Mouse (Mus musculus) CH12.LX (cell line): Measurements from ENCODE around the gene Tdrd7. TPM values are rescaled to one million over a fixed set of nuclear protein-coding genes. Genes with fewer than 3 reads are reported as not detected.

Experiments used
- DNase-seq: peaks from one replicate; pipeline ENCODE4 v3.0.0-alpha.2; 2013; ENCODE audit errors: extremely low read depth
- H3K27ac ChIP-seq: 2 replicates; pipeline ENCODE4 v1.5.1; 2012; ENCODE audit warnings: low read depth, mild to moderate bottlenecking, control low read depth, moderate library complexity; ENCODE audit not compliant: insufficient read depth
- H3K27me3 ChIP-seq: replicated peaks from 2 replicates; pipeline ENCODE3; 2012; ENCODE audit warnings: inconsistent platforms
- H3K36me3 ChIP-seq, 2 experiments: replicated peaks in 1 of 2; 2 replicates each; pipeline versions ENCODE3 to v1.6.1; 2012; ENCODE audit warnings: inconsistent platforms in 1 of 2, low read length in 1 of 2, mild to moderate bottlenecking in 1 of 2, mixed read lengths in 1 of 2, moderate library complexity in 1 of 2; ENCODE audit not compliant: control insufficient read depth in 1 of 2, insufficient read depth in 1 of 2
- H3K4me1 ChIP-seq, 2 experiments: 2 replicates each; pipeline ENCODE4 v1.6.1; 2012; ENCODE audit warnings: inconsistent platforms in 1 of 2, moderate library complexity in 1 of 2; ENCODE audit not compliant: insufficient read depth in 2 of 2, control insufficient read depth in 1 of 2
- H3K4me2 ChIP-seq: 2 replicates; pipeline ENCODE4 v1.6.1; 2012; ENCODE audit warnings: low read depth, mild to moderate bottlenecking, control low read depth; ENCODE audit not compliant: poor library complexity, insufficient read depth, severe bottlenecking
- H3K4me3 ChIP-seq, 3 experiments: fragments of 150-350 bp in 1 of 3; sonication (generic) in 1 of 3; replicated peaks in 1 of 3; 2 replicates each; pipeline versions ENCODE3 to v1.5.1; 2011 to 2012; ENCODE audit warnings: low read depth in 2 of 3, low read length in 2 of 3, mild to moderate bottlenecking in 2 of 3, moderate library complexity in 2 of 3, control low read depth in 1 of 3, improper control_type of control experiment in 1 of 3, inconsistent platforms in 1 of 3, mixed read lengths in 1 of 3; ENCODE audit not compliant: poor library complexity in 1 of 3
- H3K79me2 ChIP-seq: replicated peaks from 2 replicates; pipeline ENCODE4 v1.6.1; 2012; ENCODE audit warnings: mild to moderate bottlenecking, moderate library complexity; ENCODE audit not compliant: control insufficient read depth, poor library complexity, insufficient read depth, severe bottlenecking; ENCODE audit errors: extremely low read depth
- H3K9ac ChIP-seq: 2 replicates; pipeline ENCODE4 v1.6.1; 2012; ENCODE audit warnings: low read depth, mild to moderate bottlenecking, control low read depth, moderate library complexity; ENCODE audit not compliant: insufficient read depth
- H3K9me3 ChIP-seq: replicated peaks from 2 replicates; pipeline ENCODE3; 2012; ENCODE audit warnings: low read length, inconsistent platforms, mixed read lengths
- BHLHE40 ChIP-seq: IDR thresholded peaks from 2 replicates; pipeline ENCODE4 v1.6.1; 2011; ENCODE audit warnings: mild to moderate bottlenecking, low read depth, low read length, improper control_type of control experiment
- CHD2 ChIP-seq: IDR thresholded peaks from 2 replicates; pipeline ENCODE4 v1.6.1; 2011; ENCODE audit warnings: low read length, improper control_type of control experiment
- E2F4 ChIP-seq: IDR thresholded peaks from 2 replicates; pipeline ENCODE4 v1.6.1; 2011; ENCODE audit warnings: low read depth, low read length, improper control_type of control experiment; ENCODE audit not compliant: insufficient replicate concordance
- ELF1 ChIP-seq: IDR thresholded peaks from 2 replicates; pipeline ENCODE4 v1.6.1; 2014; ENCODE audit warnings: low read depth, mild to moderate bottlenecking, inconsistent platforms, low read length, improper control_type of control experiment
- EP300 ChIP-seq: IDR thresholded peaks from 2 replicates; pipeline ENCODE4 v1.6.1; 2011; ENCODE audit warnings: low read length, improper control_type of control experiment
- ETS1 ChIP-seq: conservative IDR thresholded peaks from 2 replicates; pipeline ENCODE4 v1.6.1; 2012; ENCODE audit warnings: low read depth, mild to moderate bottlenecking, inconsistent platforms, low read length, improper control_type of control experiment, moderate library complexity
- GABPA ChIP-seq: IDR thresholded peaks from 2 replicates; pipeline ENCODE4 v1.6.1; 2012; ENCODE audit warnings: low read depth, low read length, improper control_type of control experiment, inconsistent platforms; ENCODE audit not compliant: insufficient replicate concordance
- JUN ChIP-seq: IDR thresholded peaks from 2 replicates; pipeline ENCODE4 v1.6.1; 2011; ENCODE audit warnings: low read depth, mild to moderate bottlenecking, low read length, improper control_type of control experiment, moderate library complexity; ENCODE audit not compliant: insufficient read depth
- KAT2A ChIP-seq: IDR thresholded peaks from 2 replicates; pipeline ENCODE4 v1.6.1; 2012; ENCODE audit warnings: low read length, improper control_type of control experiment, inconsistent platforms; ENCODE audit not compliant: insufficient replicate concordance
- MAX ChIP-seq: IDR thresholded peaks from 2 replicates; pipeline ENCODE4 v1.6.1; 2011; ENCODE audit warnings: low read length, improper control_type of control experiment
- MEF2A ChIP-seq: IDR thresholded peaks from 2 replicates; pipeline ENCODE4 v1.6.1; 2014; ENCODE audit warnings: low read depth, mild to moderate bottlenecking, inconsistent platforms, low read length, improper control_type of control experiment, borderline replicate concordance
- MXI1 ChIP-seq: IDR thresholded peaks from 2 replicates; pipeline ENCODE4 v1.6.1; 2011; ENCODE audit warnings: mild to moderate bottlenecking, low read depth, low read length, improper control_type of control experiment
- MYC ChIP-seq: IDR thresholded peaks from 2 replicates; pipeline ENCODE4 v1.6.1; 2011; ENCODE audit warnings: low read depth, mild to moderate bottlenecking, improper control_type of control experiment, low read length
- NRF1 ChIP-seq: IDR thresholded peaks from 2 replicates; pipeline ENCODE4 v1.6.1; 2014; ENCODE audit warnings: low read depth, mild to moderate bottlenecking, inconsistent platforms, low read length, improper control_type of control experiment, moderate library complexity
- PAX5 ChIP-seq: IDR thresholded peaks from 2 replicates; pipeline ENCODE4 v1.6.1; 2012; ENCODE audit warnings: low read length, inconsistent platforms, mixed read lengths
- POLR2A ChIP-seq: IDR thresholded peaks from 2 replicates; pipeline ENCODE4 v1.6.1; 2011; ENCODE audit warnings: low read depth, mild to moderate bottlenecking, improper control_type of control experiment, low read length
- RAD21 ChIP-seq: IDR thresholded peaks from 2 replicates; pipeline ENCODE4 v1.6.1; 2011; ENCODE audit warnings: low read depth, mild to moderate bottlenecking, low read length, improper control_type of control experiment, moderate library complexity
- SIN3A ChIP-seq: IDR thresholded peaks from 2 replicates; pipeline ENCODE4 v1.6.1; 2012; ENCODE audit warnings: low read length, improper control_type of control experiment, inconsistent platforms
- TCF12 ChIP-seq: IDR thresholded peaks from 2 replicates; pipeline ENCODE4 v1.6.1; 2014; ENCODE audit warnings: low read depth, mild to moderate bottlenecking, inconsistent platforms, low read length, improper control_type of control experiment
- USF1 ChIP-seq: IDR thresholded peaks from 2 replicates; pipeline ENCODE4 v1.6.1; 2014; ENCODE audit warnings: low read depth, mild to moderate bottlenecking, inconsistent platforms, low read length, improper control_type of control experiment
- USF2 ChIP-seq: conservative IDR thresholded peaks from 2 replicates; pipeline ENCODE4 v1.6.1; 2011; ENCODE audit warnings: low read depth, low read length, improper control_type of control experiment
- ZNF384 ChIP-seq: IDR thresholded peaks from 2 replicates; pipeline ENCODE4 v1.6.1; 2012; ENCODE audit warnings: low read depth, low read length, improper control_type of control experiment, inconsistent platforms
- dilution Hi-C: fragments of 300-500 bp; cut with MboI; formaldehyde crosslinking; loops from 2 replicates; pipeline ENCODE4 v1.14.3; 2020; ENCODE audit warnings: low sequenced_read_pairs; ENCODE audit not compliant: extremely low pct_unique_long_range_greater_than_20kb, extremely low pct_ligation_motif_present
- in situ Hi-C: fragments of 300-500 bp; cut with MboI; formaldehyde crosslinking; loops from 3 replicates; pipeline ENCODE4 v1.14.3; 2019; ENCODE audit warnings: low sequenced_read_pairs, low pct_ligation_motif_present, low pct_unique_long_range_greater_than_20kb, mixed read lengths
- polyA plus RNA-seq: library from polyadenylated mRNA; unstranded; fragments of >175 nt; gene quantifications from 2 replicates; pipeline ENCODE4 v1.2.1, GENCODE M21; 2012; ENCODE audit warnings: low read depth; ENCODE audit not compliant: insufficient read length
- total RNA-seq, 2 experiments: library from RNA; depleted of rRNA; stranded (reverse); fragments of 300-350 nt in 1 of 2; fragments of >200 nt in 1 of 2; gene quantifications; 2 replicates each; pipeline ENCODE4 v1.2.3; 2012 to 2014

The Tdrd7 gene
- total and polyA plus RNA-seq, 3 experiments = 1.6 to 2.9 (median 2.7) TPM

DNA sequence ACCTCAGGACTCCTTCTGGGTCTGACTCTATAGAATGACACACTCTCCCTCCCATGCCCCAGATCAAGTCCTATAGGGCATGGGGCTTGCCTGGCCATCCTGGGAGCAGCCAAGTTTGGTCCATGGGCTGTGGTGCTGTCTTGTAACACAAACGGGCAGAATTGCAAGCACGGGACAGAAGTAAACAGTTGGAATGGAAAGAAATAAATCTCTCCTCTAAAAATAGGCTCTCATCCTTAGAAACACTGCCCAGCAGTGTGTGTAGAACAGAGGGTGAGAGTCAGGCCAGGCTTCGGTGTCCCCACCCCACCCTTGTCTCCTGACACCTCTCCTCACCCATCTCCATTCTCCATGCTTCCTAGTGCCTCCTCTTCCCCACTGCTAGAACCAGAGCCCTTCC, 102.9 kb downstream of the Tdrd7 start:
- Histone ChIP-seq H3K4me1 (peaks cover 7 to 10% of the 10 kb centered on the region in 2 experiments), H3K36me3 (peaks cover 0 to 3% of the 10 kb centered on the region in 2 experiments), H3K9ac (no peak overlapping the region), H3K4me2 (no peak overlapping the region), H3K9me3 (no peaks in the 10 kb centered on the region), H3K79me2 (no peaks in the 10 kb centered on the region), H3K27ac (no peak overlapping the region), H3K27me3 (no peaks in the 10 kb centered on the region), H3K4me3 (no peak overlapping the region)
- DNase-seq = no peak
- in situ Hi-C loops = no loop called here
- TF ChIP-seq POLR2A = no peak
- no peak for TF ChIP-seq MXI1
- TF ChIP-seq CHD2 = no peak
- no peak for TF ChIP-seq PAX5
- TF ChIP-seq EP300 = no peak
- TF ChIP-seq USF1 = no peak
- TF ChIP-seq GABPA = no peak
- no peak for TF ChIP-seq NRF1
- no peak for TF ChIP-seq MEF2A
- no peak for TF ChIP-seq E2F4
- no peak for TF ChIP-seq JUN
- TF ChIP-seq ETS1 = no peak
- no peak for TF ChIP-seq RAD21
- no peak for TF ChIP-seq ELF1
- no peak for TF ChIP-seq BHLHE40
- no peak for TF ChIP-seq MAX
- TF ChIP-seq SIN3A = no peak
- TF ChIP-seq ZNF384 = no peak
- TF ChIP-seq KAT2A = no peak
- no peak for TF ChIP-seq USF2
- dilution Hi-C loops = no loop called here

DNA sequence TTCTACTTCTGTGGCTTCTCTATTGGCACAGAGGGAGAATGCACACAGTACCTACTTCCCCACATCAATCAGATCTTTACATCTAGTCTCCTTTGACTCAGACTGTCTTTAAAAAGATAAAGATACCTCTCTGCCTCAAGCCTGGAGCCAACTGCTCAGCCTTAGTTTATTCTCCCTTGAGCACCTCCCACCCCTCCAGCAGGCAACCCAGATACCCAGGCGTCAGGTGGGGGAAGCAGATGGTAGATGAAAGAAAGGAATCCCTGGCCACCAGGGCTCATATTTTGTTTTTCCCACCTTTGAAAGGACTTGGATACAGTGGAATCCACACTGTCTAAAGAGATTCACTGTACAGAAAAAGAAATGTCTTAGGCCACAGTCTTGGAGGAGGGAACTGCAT, 103.4 kb downstream of the Tdrd7 start:
- no peak for DNase-seq
- H3K4me1 ChIP-seq = peaks cover 7 to 10% of the 10 kb centered on the region in 2 experiments
- no peaks in the 10 kb centered on the region for H3K79me2 ChIP-seq
- H3K36me3 ChIP-seq = peaks cover 0 to 2% of the 10 kb centered on the region in 2 experiments
- H3K4me2 ChIP-seq = no peak overlapping the region
- in situ Hi-C loops = no loop called here
- no peak overlapping the region for H3K27ac ChIP-seq
- no peak overlapping the region for H3K4me3 ChIP-seq
- dilution Hi-C loops = no loop called here
- TF ChIP-seq ZNF384 (no peak), E2F4 (no peak), GABPA (no peak), SIN3A (no peak), ELF1 (no peak), TCF12 (no peak), MYC (no peak), MXI1 (no peak)
- H3K27me3 ChIP-seq = no peaks in the 10 kb centered on the region
- no peak overlapping the region for H3K9ac ChIP-seq
- H3K9me3 ChIP-seq = no peaks in the 10 kb centered on the region
